Mouse (Mus musculus): ENCODE data around the gene Taok2.
"Not testable (repeated sequence)": the region's sequence is repeated elsewhere in the genome, so short reads cannot be mapped to it uniquely, and the experiment has no call there.

The Taok2 gene

GRCm38 (mm10) chr7:126884286-126885164, at the start of gene Taok2:
TSS of gene Taok2 (minus strand) at chr7:126884703.
- DNase-seq = peak; percentile 99

- no peak for DNase-seq
Measured at GRCm38 (mm10) chr7:126932652-126933051, 48.1 kb upstream of the Taok2 start.

- no peak for DNase-seq
Measured at GRCm38 (mm10) chr7:126929046-126929445, 44.5 kb upstream of the Taok2 start.

GRCm38 (mm10) chr7:126928384-126929037, 44.0 kb upstream of the Taok2 start, which contains the start of gene Kctd13:
TSS of gene Kctd13 (plus strand) at chr7:126928879.
- peak; percentile 91 for DNase-seq

- no peak for DNase-seq
Measured at GRCm38 (mm10) chr7:126926299-126926698, 41.8 kb upstream of the Taok2 start.

- DNase-seq = no peak
Measured at GRCm38 (mm10) chr7:126923999-126924398, 39.5 kb upstream of the Taok2 start.

- no peak for DNase-seq
Measured at GRCm38 (mm10) chr7:126922624-126923060, 38.1 kb upstream of the Taok2 start, which contains the start of gene Tmem219. TSS of gene Tmem219 (minus strand) at chr7:126922917.

GRCm38 (mm10) chr7:126921563-126921962, 37.1 kb upstream of the Taok2 start:
- DNase-seq = no peak

GRCm38 (mm10) chr7:126919973-126920372, 35.5 kb upstream of the Taok2 start:
- DNase-seq = no peak

GRCm38 (mm10) chr7:126918356-126918755, 33.9 kb upstream of the Taok2 start:
- DNase-seq = not testable (repeated sequence)

GRCm38 (mm10) chr7:126914844-126915243, 30.3 kb upstream of the Taok2 start:
- no peak for DNase-seq

GRCm38 (mm10) chr7:126905590-126905989, 21.1 kb upstream of the Taok2 start:
- no peak for DNase-seq

- DNase-seq = not testable (repeated sequence)
Measured at GRCm38 (mm10) chr7:126899781-126900180, 15.3 kb upstream of the Taok2 start.

- DNase-seq = peak; percentile 97
Measured at GRCm38 (mm10) chr7:126898102-126898990, 13.8 kb upstream of the Taok2 start.

GRCm38 (mm10) chr7:126897390-126898101, 13.0 kb upstream of the Taok2 start:
- no peak for DNase-seq

- DNase-seq = no peak
Measured at GRCm38 (mm10) chr7:126896912-126897311, 12.4 kb upstream of the Taok2 start.

- no peak for DNase-seq
Measured at GRCm38 (mm10) chr7:126888852-126889251, 4.3 kb upstream of the Taok2 start.

- DNase-seq = no peak
Measured at GRCm38 (mm10) chr7:126887281-126887680, 2.8 kb upstream of the Taok2 start.

- no peak for DNase-seq
Measured at GRCm38 (mm10) chr7:126883731-126884181, 747 bp downstream of the Taok2 start.

GRCm38 (mm10) chr7:126881040-126881439, 3.5 kb downstream of the Taok2 start:
- no peak for DNase-seq

GRCm38 (mm10) chr7:126877239-126877638, 7.3 kb downstream of the Taok2 start:
- DNase-seq = no peak

GRCm38 (mm10) chr7:126870520-126870891, 14.0 kb downstream of the Taok2 start:
- DNase-seq = no peak

Measured in cerebellum, adult 11 months (tissue).